Mouse (Mus musculus) CH12.LX (cell line): ENCODE measurements at regions not wholly inside any gene's neighbourhood (a gene's known extent, or its start where the extent isn't known, plus 50 kb on each side); places are given as distances from the start of the nearest gene placed in this dataset.

Experiments used
- CHD2 ChIP-seq: IDR thresholded peaks from 2 replicates; pipeline ENCODE4 v1.6.1; 2011; ENCODE audit warnings: low read length, improper control_type of control experiment
- HCFC1 ChIP-seq: IDR thresholded peaks from 2 replicates; pipeline ENCODE4 v1.6.1; 2012; ENCODE audit warnings: low read depth, mild to moderate bottlenecking, inconsistent platforms, low read length, improper control_type of control experiment
- POLR2A ChIP-seq: IDR thresholded peaks from 2 replicates; pipeline ENCODE4 v1.6.1; 2011; ENCODE audit warnings: low read depth, mild to moderate bottlenecking, improper control_type of control experiment, low read length
- TCF12 ChIP-seq: IDR thresholded peaks from 2 replicates; pipeline ENCODE4 v1.6.1; 2014; ENCODE audit warnings: low read depth, mild to moderate bottlenecking, inconsistent platforms, low read length, improper control_type of control experiment
- ZMIZ1 ChIP-seq: IDR thresholded peaks from 2 replicates; pipeline ENCODE4 v1.6.1; 2012; ENCODE audit warnings: low read depth, mild to moderate bottlenecking, inconsistent platforms, low read length, improper control_type of control experiment

GRCm38 (mm10) chr5:128549811-128550210 lies 50.8 kb upstream of the Fzd10 start:
- TF ChIP-seq HCFC1: no peak
- no peak for TF ChIP-seq POLR2A
- no peak for TF ChIP-seq TCF12
- TF ChIP-seq CHD2: no peak
- no peak for TF ChIP-seq ZMIZ1
